Mouse (Mus musculus): ENCODE measurements at regions not wholly inside any gene's neighbourhood (a gene's known extent, or its start where the extent isn't known, plus 50 kb on each side); places are given as distances from the start of the nearest gene placed in this dataset.
A peak's percentile ranks its signal among the peaks of the same experiment; 100 is the strongest.

GRCm38 (mm10) chr3:143790905-143791304, 414.1 kb downstream of the Lmo4 start:
- no peak for DNase-seq

GRCm38 (mm10) chr3:143789932-143790570, 415.0 kb downstream of the Lmo4 start:
- no peak for DNase-seq

GRCm38 (mm10) chr3:143786889-143787288, 418.1 kb downstream of the Lmo4 start:
- no peak for DNase-seq

GRCm38 (mm10) chr3:143784353-143784791, 420.6 kb downstream of the Lmo4 start:
- DNase-seq = no peak

- no peak for DNase-seq
Measured at GRCm38 (mm10) chr3:143778161-143778560, 426.9 kb downstream of the Lmo4 start.

- no peak for DNase-seq
Measured at GRCm38 (mm10) chr3:143759337-143759736, 445.7 kb downstream of the Lmo4 start.

GRCm38 (mm10) chr3:143753197-143753596, 451.8 kb downstream of the Lmo4 start:
- no peak for DNase-seq

- no peak for DNase-seq
Measured at GRCm38 (mm10) chr3:143752660-143753059, 452.4 kb downstream of the Lmo4 start.

GRCm38 (mm10) chr3:143750128-143750527, 454.9 kb downstream of the Lmo4 start:
- DNase-seq = peak; percentile 51 to 52

GRCm38 (mm10) chr3:143743649-143744048, 461.4 kb downstream of the Lmo4 start:
- no peak for DNase-seq

GRCm38 (mm10) chr3:143742786-143743571, 462.0 kb downstream of the Lmo4 start:
- DNase-seq = peak in 1 of 2 experiments; percentile 13

GRCm38 (mm10) chr3:143738676-143739075, 466.3 kb downstream of the Lmo4 start:
- DNase-seq = no peak

GRCm38 (mm10) chr3:143737844-143738243, 467.2 kb downstream of the Lmo4 start:
- DNase-seq = no peak

GRCm38 (mm10) chr3:143736651-143737398, 468.2 kb downstream of the Lmo4 start:
- no peak for DNase-seq

- DNase-seq = no peak
Measured at GRCm38 (mm10) chr3:143734791-143735190, 470.2 kb downstream of the Lmo4 start.

GRCm38 (mm10) chr3:143732966-143733725, 471.9 kb downstream of the Lmo4 start:
- DNase-seq = no peak

GRCm38 (mm10) chr3:143729473-143730076, 475.4 kb downstream of the Lmo4 start:
- DNase-seq = no peak

- no peak for DNase-seq
Measured at GRCm38 (mm10) chr3:143722571-143722970, 482.4 kb downstream of the Lmo4 start.

- no peak for DNase-seq
Measured at GRCm38 (mm10) chr3:143722082-143722481, 482.9 kb downstream of the Lmo4 start.

GRCm38 (mm10) chr3:143713183-143713582, 491.8 kb downstream of the Lmo4 start:
- DNase-seq = no peak

GRCm38 (mm10) chr3:143710805-143711469, 494.1 kb downstream of the Lmo4 start:
- DNase-seq = no peak

Measured in adrenal gland, postnatal 36 days (tissue).